Mouse (Mus musculus) liver, embryonic 14.5 days (tissue): ENCODE results near the gene Lman2.

ENCODE experiments used
- CTCF ChIP-seq: IDR thresholded peaks from 2 replicates; pipeline ENCODE4 v1.5.1; 2016; ENCODE audit warnings: antibody characterized with exemption, low read depth, control low read depth
- EP300 ChIP-seq: IDR thresholded peaks from 2 replicates; pipeline ENCODE4 v1.6.1; 2016; ENCODE audit warnings: antibody characterized with exemption, low read depth

DNA sequence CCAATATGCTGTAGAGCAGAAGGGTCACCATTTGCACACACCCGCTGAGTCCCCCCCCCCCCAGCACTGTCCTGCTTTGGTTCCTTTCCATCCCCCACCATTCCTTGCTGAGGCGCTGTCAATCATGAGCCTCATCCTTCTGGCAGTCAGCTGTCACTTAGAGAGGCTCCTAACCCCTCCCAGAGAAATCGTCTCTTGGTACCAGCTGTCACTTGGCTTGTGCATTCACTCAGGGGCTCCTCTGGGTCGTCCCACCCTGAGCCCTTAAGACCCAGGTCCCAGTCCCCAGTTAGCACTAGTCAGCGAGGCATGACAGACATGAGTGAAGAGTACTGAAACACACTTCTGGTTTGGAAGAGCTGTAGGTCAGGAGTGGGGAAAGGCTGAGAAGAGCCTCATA lies 9.2 kb upstream of the Lman2 start:
- TF ChIP-seq CTCF (no peak), EP300 (no peak)
